Mouse (Mus musculus) lung, adult 2 months (tissue): ENCODE results near the gene Gdf3.

Experiments used
- CTCF ChIP-seq: fragments of 200-500 bp; IDR thresholded peaks from 2 replicates; pipeline ENCODE4 v1.5.1; 2011; ENCODE audit warnings: mild to moderate bottlenecking, low read length, control low read depth; ENCODE audit not compliant: insufficient read depth
- POLR2A ChIP-seq: fragments of 200-500 bp; IDR thresholded peaks from 2 replicates; pipeline ENCODE4 v1.6.1; 2011; ENCODE audit warnings: low read depth, mild to moderate bottlenecking, control low read depth, low read length, borderline replicate concordance; ENCODE audit errors: extremely low read depth

- TF ChIP-seq CTCF (no peak), POLR2A (no peak)
Observed at GRCm38 (mm10) chr6:122561005-122561404, 48.9 kb downstream of the Gdf3 start.
